Mouse (Mus musculus) heart, embryonic 13.5 days (tissue): Measurements from ENCODE around the gene Tex264. TPM values are rescaled to one million over a fixed set of nuclear protein-coding genes. Genes with fewer than 3 reads are reported as not detected.

Experiments
- polyA plus RNA-seq: library from polyadenylated mRNA; unstranded; fragments of >200 nt; fragmentation: Nextera tagmentation; extraction: Ambion mirVana; gene quantifications from 2 replicates; pipeline ENCODE4 v1.2.1, GENCODE M21; 2015

Gene Tex264
- polyA plus RNA-seq, 1 experiment from 2014 or later: 34.7 TPM

Other genes starting within 250 kb of the Tex264 start
- 25.7 and 27.2 TPM in 2 replicates for gene Acy1, start 247.6 kb downstream of the Tex264 start, polyA plus RNA-seq
- 7.4 and 7.7 TPM in 2 replicates for gene Abhd14b, start 238.5 kb downstream of the Tex264 start, polyA plus RNA-seq
- gene Abhd14a, start 238.2 kb downstream of the Tex264 start, polyA plus RNA-seq: 44.8 and 53.3 TPM in 2 replicates
- 82.0 and 85.0 TPM in 2 replicates for gene Pcbp4, start 232.6 kb downstream of the Tex264 start, polyA plus RNA-seq
- gene Gpr62, start 220.0 kb downstream of the Tex264 start, polyA plus RNA-seq: 0.19 and 0.31 TPM in 2 replicates
- 29.2 and 29.7 TPM in 2 replicates for gene Rrp9, start 210.0 kb downstream of the Tex264 start, polyA plus RNA-seq
- 1.2 and 1.6 TPM in 2 replicates for gene Parp3, start 209.0 kb downstream of the Tex264 start, polyA plus RNA-seq
- gene Iqcf1, start 186.0 kb downstream of the Tex264 start, polyA plus RNA-seq: not detected in 2 replicates
- not detected in 2 replicates for gene Iqcf5, start 171.4 kb downstream of the Tex264 start, polyA plus RNA-seq
- not detected in 2 replicates for gene Iqcf3, start 124.3 kb downstream of the Tex264 start, polyA plus RNA-seq
- not detected in 2 replicates for gene Iqcf4, start 114.9 kb downstream of the Tex264 start, polyA plus RNA-seq
- gene Iqcf6, start 59.3 kb downstream of the Tex264 start, polyA plus RNA-seq: not detected in 2 replicates
- 0.09 TPM in 1 of 2 replicates, not detected in the other for gene Grm2, start 29.8 kb downstream of the Tex264 start, polyA plus RNA-seq
- gene Rad54l2, start 103.3 kb upstream of the Tex264 start, polyA plus RNA-seq: 4.1 and 4.2 TPM in 2 replicates
- gene Dcaf1, start 135.9 kb upstream of the Tex264 start, polyA plus RNA-seq: 12.8 and 15.6 TPM in 2 replicates
- gene Rbm15b, start 201.5 kb upstream of the Tex264 start, polyA plus RNA-seq: 4.7 and 5.5 TPM in 2 replicates
- gene Manf, start 206.1 kb upstream of the Tex264 start, polyA plus RNA-seq: 195 and 233 TPM in 2 replicates